Mouse (Mus musculus) kidney, postnatal 36 days (tissue): ENCODE results near the gene Ttyh2.

ENCODE experiments used
- DNase-seq, 2 experiments: peaks; one replicate each; pipeline ENCODE4 v3.0.0; 2021 to 2022; ENCODE audit warnings: mixed read lengths in 2 of 2

Ttyh2 gene

GRCm38 (mm10) chr11:114675341-114675825 lies at the start of gene Ttyh2:
Ttyh2 (plus strand) TSS chr11:114675431.
- peak; percentile 92 to 93 for DNase-seq

- peak in 1 of 2 experiments; percentile 9 for DNase-seq
Observed at GRCm38 (mm10) chr11:114626071-114626690, 49.0 kb upstream of the Ttyh2 start.

- DNase-seq = no peak
Observed at GRCm38 (mm10) chr11:114627036-114627435, 48.2 kb upstream of the Ttyh2 start.

- DNase-seq = peak; percentile 13 to 38
Observed at GRCm38 (mm10) chr11:114628032-114628431, 47.2 kb upstream of the Ttyh2 start.

- peak in 1 of 2 experiments; percentile 8 for DNase-seq
Observed at GRCm38 (mm10) chr11:114630044-114630443, 45.2 kb upstream of the Ttyh2 start.

GRCm38 (mm10) chr11:114632266-114632665 lies 43.0 kb upstream of the Ttyh2 start:
- no peak for DNase-seq

- DNase-seq = peak; percentile 55 to 86
Observed at GRCm38 (mm10) chr11:114636292-114636691, 38.9 kb upstream of the Ttyh2 start.

GRCm38 (mm10) chr11:114636727-114637505 lies 38.3 kb upstream of the Ttyh2 start:
- DNase-seq = peak; percentile 12 to 35

GRCm38 (mm10) chr11:114638647-114639290 lies 36.5 kb upstream of the Ttyh2 start:
- DNase-seq = no peak

GRCm38 (mm10) chr11:114639681-114640103 lies 35.5 kb upstream of the Ttyh2 start:
- no peak for DNase-seq

GRCm38 (mm10) chr11:114640658-114641057 lies 34.6 kb upstream of the Ttyh2 start:
- no peak for DNase-seq

GRCm38 (mm10) chr11:114641136-114641535 lies 34.1 kb upstream of the Ttyh2 start:
- no peak for DNase-seq

GRCm38 (mm10) chr11:114642184-114642583 lies 33.0 kb upstream of the Ttyh2 start:
- no peak for DNase-seq

GRCm38 (mm10) chr11:114642926-114643325 lies 32.3 kb upstream of the Ttyh2 start:
- DNase-seq = no peak

GRCm38 (mm10) chr11:114644122-114644521 lies 31.1 kb upstream of the Ttyh2 start:
- no peak for DNase-seq

GRCm38 (mm10) chr11:114649510-114649909 lies 25.7 kb upstream of the Ttyh2 start:
- no peak for DNase-seq

GRCm38 (mm10) chr11:114652531-114652930 lies 22.7 kb upstream of the Ttyh2 start:
- peak in 1 of 2 experiments; percentile 25 for DNase-seq

- DNase-seq = no peak
Observed at GRCm38 (mm10) chr11:114653664-114654063, 21.6 kb upstream of the Ttyh2 start.

GRCm38 (mm10) chr11:114654552-114654951 lies 20.7 kb upstream of the Ttyh2 start:
- no peak for DNase-seq

- DNase-seq = no peak
Observed at GRCm38 (mm10) chr11:114655350-114656008, 19.8 kb upstream of the Ttyh2 start.

- no peak for DNase-seq
Observed at GRCm38 (mm10) chr11:114656994-114657644, 18.1 kb upstream of the Ttyh2 start.

- DNase-seq = peak in 1 of 2 experiments; percentile 79
Observed at GRCm38 (mm10) chr11:114657737-114658136, 17.5 kb upstream of the Ttyh2 start.
